Mouse (Mus musculus): ENCODE data around the gene Celf2.

Gene Celf2

GRCm38 (mm10) chr2:7017384-7018113 lies 491.8 kb downstream of the Celf2 start:
- DNase-seq (ENCODE audit: low spot score) = no peak

- no peak for DNase-seq (ENCODE audit: low spot score)
Observed at GRCm38 (mm10) chr2:7013126-7013525, 496.2 kb downstream of the Celf2 start.

GRCm38 (mm10) chr2:7006816-7007215 lies 502.5 kb downstream of the Celf2 start:
- DNase-seq (ENCODE audit: low spot score) = no peak

- DNase-seq (ENCODE audit: low spot score) = no peak
Observed at GRCm38 (mm10) chr2:7001967-7002366, 507.4 kb downstream of the Celf2 start.

GRCm38 (mm10) chr2:6991010-6991421 lies 518.3 kb downstream of the Celf2 start:
- DNase-seq (ENCODE audit: low spot score) = no peak

- no peak for DNase-seq (ENCODE audit: low spot score)
Observed at GRCm38 (mm10) chr2:6985706-6986105, 523.7 kb downstream of the Celf2 start.

GRCm38 (mm10) chr2:6983902-6984301 lies 525.5 kb downstream of the Celf2 start:
- no peak for DNase-seq (ENCODE audit: low spot score)

GRCm38 (mm10) chr2:6976300-6976699 lies 533.1 kb downstream of the Celf2 start:
- DNase-seq (ENCODE audit: low spot score) = no peak

- DNase-seq (ENCODE audit: low spot score) = no peak
Observed at GRCm38 (mm10) chr2:6969228-6969627, 540.1 kb downstream of the Celf2 start.

GRCm38 (mm10) chr2:6965243-6965642 lies 544.1 kb downstream of the Celf2 start:
- DNase-seq (ENCODE audit: low spot score) = no peak

GRCm38 (mm10) chr2:6950702-6951101 lies 558.7 kb downstream of the Celf2 start:
- DNase-seq (ENCODE audit: low spot score) = no peak

GRCm38 (mm10) chr2:6945638-6946415 lies 563.5 kb downstream of the Celf2 start:
- DNase-seq (ENCODE audit: low spot score) = no peak

GRCm38 (mm10) chr2:6943651-6944050 lies 565.7 kb downstream of the Celf2 start:
- DNase-seq (ENCODE audit: low spot score) = no peak

GRCm38 (mm10) chr2:6942635-6943390 lies 566.5 kb downstream of the Celf2 start:
- no peak for DNase-seq (ENCODE audit: low spot score)

- no peak for DNase-seq (ENCODE audit: low spot score)
Observed at GRCm38 (mm10) chr2:6939143-6939542, 570.2 kb downstream of the Celf2 start.

- no peak for DNase-seq (ENCODE audit: low spot score)
Observed at GRCm38 (mm10) chr2:6933130-6933529, 576.2 kb downstream of the Celf2 start.

- no peak for DNase-seq (ENCODE audit: low spot score)
Observed at GRCm38 (mm10) chr2:6927693-6928360, 581.5 kb downstream of the Celf2 start.

- DNase-seq (ENCODE audit: low spot score) = no peak
Observed at GRCm38 (mm10) chr2:6925505-6925904, 583.9 kb downstream of the Celf2 start.

GRCm38 (mm10) chr2:6923738-6924474 lies 585.5 kb downstream of the Celf2 start:
- no peak for DNase-seq (ENCODE audit: low spot score)

GRCm38 (mm10) chr2:6915386-6915785 lies 594.0 kb downstream of the Celf2 start:
- DNase-seq (ENCODE audit: low spot score) = no peak

- no peak for DNase-seq (ENCODE audit: low spot score)
Observed at GRCm38 (mm10) chr2:6913315-6913714, 596.0 kb downstream of the Celf2 start.

All from ovary, adult 18-20 months (tissue).